Mouse (Mus musculus) lung, postnatal 0 days (tissue): ENCODE results near the gene Nprl2. TPM values are rescaled to one million over a fixed set of nuclear protein-coding genes. Genes with fewer than 3 reads are reported as not detected.
A peak's percentile ranks its signal among the peaks of the same experiment; 100 is the strongest.

Source experiments
- ATAC-seq: fragments of 200-750 bp; cut with Nextera tagmentation; 2 replicates; pipeline ENCODE4 v1.8.0; 2017; ENCODE audit warnings: moderate library complexity
- DNase-seq: peaks from one replicate; pipeline ENCODE4 v3.0.0-alpha.2; 2016; ENCODE audit warnings: low spot score
- H3K27ac ChIP-seq: fragments of 300-500 bp; sonication (generic); 2 replicates; pipeline ENCODE4 v1.5.1; 2014; ENCODE audit warnings: antibody characterized with exemption, mild to moderate bottlenecking, low read length, mixed read lengths
- H3K27me3 ChIP-seq: fragments of 300-500 bp; sonication (generic); replicated peaks from 2 replicates; pipeline ENCODE4 v1.6.1; 2014; ENCODE audit warnings: low read length, mixed read lengths; ENCODE audit not compliant: insufficient read depth
- H3K36me3 ChIP-seq: fragments of 300-500 bp; sonication (generic); 2 replicates; pipeline ENCODE4 v1.6.1; 2014; ENCODE audit warnings: low read length, mixed read lengths; ENCODE audit not compliant: insufficient read depth
- H3K4me1 ChIP-seq: fragments of 300-500 bp; sonication (generic); 2 replicates; pipeline ENCODE4 v1.6.1; 2014; ENCODE audit warnings: antibody characterized with exemption, low read depth, low read length, mixed read lengths; ENCODE audit not compliant: insufficient read depth
- H3K4me2 ChIP-seq: fragments of 300-500 bp; sonication (generic); replicated peaks from 2 replicates; pipeline ENCODE4 v1.6.1; 2014; ENCODE audit warnings: low read depth, mild to moderate bottlenecking, low read length, moderate library complexity, mixed read lengths
- H3K4me3 ChIP-seq: fragments of 300-500 bp; sonication (generic); 2 replicates; pipeline ENCODE4 v1.5.1; 2014; ENCODE audit warnings: low read depth, low read length
- H3K9ac ChIP-seq: fragments of 300-500 bp; sonication (generic); replicated peaks from 2 replicates; pipeline ENCODE4 v1.6.1; 2014; ENCODE audit warnings: low read depth, mild to moderate bottlenecking
- H3K9me3 ChIP-seq: fragments of 300-500 bp; sonication (generic); 2 replicates; pipeline ENCODE4 v1.6.1; 2016; ENCODE audit warnings: low read length, mixed read lengths
- CTCF ChIP-seq: IDR thresholded peaks from 2 replicates; pipeline ENCODE4 v1.5.1; 2016; ENCODE audit warnings: antibody characterized with exemption, mild to moderate bottlenecking
- EP300 ChIP-seq: IDR thresholded peaks from 2 replicates; pipeline ENCODE4 v1.6.1; 2016; ENCODE audit warnings: antibody characterized with exemption, mild to moderate bottlenecking, control low read depth
- WGBS: fragments of 180-500 bp; shearing (Covaris S2); extraction: QIAGEN DNeasy Blood & Tissue Kit; methylation state at CpG from one replicate; pipeline ENCODE4 v1.1.7; 2014; 5-methylcytosine and 5-hydroxymethylcytosine counted together
- polyA plus RNA-seq: library from polyadenylated mRNA; unstranded; fragments of >200 nt; fragmentation: Nextera tagmentation; extraction: Ambion mirVana; gene quantifications from 2 replicates; pipeline ENCODE4 v1.2.1, GENCODE M21; 2015

The Nprl2 gene
- polyA plus RNA-seq, 1 experiment from 2014 or later, result 28.0 TPM

- H3K27me3 ChIP-seq, result no peaks in the 10 kb centered on the region
- peak; percentile 97 for TF ChIP-seq EP300
- TF ChIP-seq CTCF, result peak; percentile 50
- H3K4me1 ChIP-seq, result peaks cover 21% of the 10 kb centered on the region; the same call in 1 of the 2 replicates
- H3K4me2 ChIP-seq, result peak overlapping the region; percentile 32
- H3K27ac ChIP-seq, result peak overlapping the region; percentile 92
- H3K9ac ChIP-seq, result 0 out of 2 replicates have a peak overlapping the region, but pooled peaks have one; percentile 30
- ATAC-seq (peak; percentile 60), DNase-seq (peak; percentile 83)
- H3K36me3 ChIP-seq, result peaks cover under 1% of the 10 kb centered on the region; the same call in 1 of the 2 replicates
- H3K4me3 ChIP-seq, result no peak overlapping the region
- WGBS, result 40% methylated on average over 3 of the region's 3 CpGs
- no peaks in the 10 kb centered on the region for H3K9me3 ChIP-seq
These were observed 24.8 kb downstream of the Nprl2 start for GRCm38 (mm10) chr9:107566855-107567254.

GRCm38 (mm10) chr9:107567702-107568319 lies 25.8 kb downstream of the Nprl2 start, which contains the start of gene Hyal2:
Hyal2 (plus strand) TSS chr9:107567945.
- Histone ChIP-seq H3K9me3 (no peaks in the 10 kb centered on the region), H3K4me3 (peak within 1 kb of the TSS; percentile 63), H3K4me1 (peaks cover 18% of the 10 kb centered on the region; the same call in 1 of the 2 replicates), H3K36me3 (peaks cover 8% of the 10 kb centered on the region; the same call in 1 of the 2 replicates), H3K27ac (peak within 1 kb of the TSS; percentile 92), H3K4me2 (peak within 1 kb of the TSS; percentile 70), H3K27me3 (no peaks in the 10 kb centered on the region), H3K9ac (peak within 1 kb of the TSS; percentile 41)
- no peak for ATAC-seq
- DNase-seq, result peak; percentile 58
- no peak for TF ChIP-seq EP300
- TF ChIP-seq CTCF, result peak; percentile 3; the same call in 1 of the 2 replicates
- 7% methylated on average over 18 of the region's 18 CpGs for WGBS

GRCm38 (mm10) chr9:107568331-107569261 lies 26.6 kb downstream of the Nprl2 start:
- TF ChIP-seq CTCF (no peak), EP300 (peak; percentile 69)
- H3K36me3 ChIP-seq, result peaks cover 8% of the 10 kb centered on the region; the same call in 1 of the 2 replicates
- DNase-seq, result peak; percentile 95

GRCm38 (mm10) chr9:107569270-107569669 lies 27.2 kb downstream of the Nprl2 start:
- peak overlapping the region; percentile 63 for H3K4me3 ChIP-seq
- 1% methylated on average over 22 of the region's 23 CpGs for WGBS
- no peak for TF ChIP-seq EP300
- TF ChIP-seq CTCF, result no peak
- peak overlapping the region; percentile 92 for H3K27ac ChIP-seq
- ATAC-seq (peak; percentile 3), DNase-seq (peak; percentile 53)
- peaks cover 11% of the 10 kb centered on the region; the same call in 1 of the 2 replicates for H3K4me1 ChIP-seq
- H3K27me3 ChIP-seq, result no peaks in the 10 kb centered on the region
- H3K9ac ChIP-seq, result peak overlapping the region; percentile 41
- H3K36me3 ChIP-seq, result peaks cover 8% of the 10 kb centered on the region; the same call in 1 of the 2 replicates
- peak overlapping the region; percentile 70 for H3K4me2 ChIP-seq
- H3K9me3 ChIP-seq, result no peaks in the 10 kb centered on the region

More at GRCm38 (mm10) chr9:107568331-107569261, 26.6 kb downstream of the Nprl2 start:
- Histone ChIP-seq H3K4me3 (peak overlapping the region; percentile 63), H3K9ac (peak overlapping the region; percentile 41), H3K4me1 (peaks cover 17% of the 10 kb centered on the region; the same call in 1 of the 2 replicates), H3K27ac (peak overlapping the region; percentile 92), H3K9me3 (no peaks in the 10 kb centered on the region), H3K4me2 (peak overlapping the region; percentile 70), H3K27me3 (no peaks in the 10 kb centered on the region)
- ATAC-seq, result peak; percentile 68
- under 1% methylated on average over 41 of the region's 41 CpGs for WGBS

- Histone ChIP-seq H3K27me3 (no peaks in the 10 kb centered on the region), H3K4me3 (peak overlapping the region; percentile 63), H3K4me2 (peak overlapping the region; percentile 70), H3K9ac (peak overlapping the region; percentile 41), H3K4me1 (peaks cover 10% of the 10 kb centered on the region; the same call in 1 of the 2 replicates), H3K36me3 (peaks cover 8% of the 10 kb centered on the region; the same call in 1 of the 2 replicates), H3K9me3 (no peaks in the 10 kb centered on the region), H3K27ac (peak overlapping the region; percentile 92)
- DNase-seq, result no peak
- peak; percentile 23; the same call in 1 of the 2 replicates for TF ChIP-seq CTCF
- no peak for TF ChIP-seq EP300
- ATAC-seq, result no peak
- WGBS, result 24% methylated on average over 13 of the region's 13 CpGs
These were observed 28.0 kb downstream of the Nprl2 start for GRCm38 (mm10) chr9:107570016-107570415.
